Mouse (Mus musculus) gastrocnemius, postnatal 14 days (tissue): ENCODE measurements around the gene Pdcd2l. TPM values are rescaled to one million over a fixed set of nuclear protein-coding genes. Genes with fewer than 3 reads are reported as not detected.

ENCODE experiments used
- DNase-seq: peaks from one replicate; pipeline ENCODE4 v3.0.0; 2021; ENCODE audit warnings: mixed read lengths
- intact Hi-C: fragments of 180-260 bp; cut with DNase I; formaldehyde crosslinking; loops from one replicate; pipeline ENCODE4 v1.15.1; 2025; ENCODE audit warnings: low total_unique reads
- total RNA-seq, 2 experiments: library from RNA; stranded (reverse); gene quantifications; 2 replicates each; pipeline ENCODE4 v1.2.3; 2021

Pdcd2l gene
- total RNA-seq, 2 experiments from 2014 or later = 17.1 to 17.6 TPM

- intact Hi-C loops = no loop called here
- no peak for DNase-seq
Observed at GRCm38 (mm10) chr7:34165999-34166398, 30.5 kb downstream of the Pdcd2l start.

- intact Hi-C loops = no loop called here
- DNase-seq = no peak
Observed at GRCm38 (mm10) chr7:34164671-34165070, 31.8 kb downstream of the Pdcd2l start.

GRCm38 (mm10) chr7:34159167-34159566 lies 37.3 kb downstream of the Pdcd2l start:
- no peak for DNase-seq
- intact Hi-C loops = no loop called here

- no peak for DNase-seq
- intact Hi-C loops = no loop called here
Observed at GRCm38 (mm10) chr7:34157994-34158393, 38.5 kb downstream of the Pdcd2l start.

GRCm38 (mm10) chr7:34147193-34147592 lies 49.3 kb downstream of the Pdcd2l start:
- DNase-seq = no peak
- intact Hi-C loops = no loop called here

GRCm38 (mm10) chr7:34141123-34141522 lies 55.3 kb downstream of the Pdcd2l start:
- intact Hi-C loops = no loop called here
- DNase-seq = no peak

GRCm38 (mm10) chr7:34139493-34139892 lies 57.0 kb downstream of the Pdcd2l start:
- intact Hi-C loops = no loop called here
- no peak for DNase-seq

Other genes starting within 250 kb of the Pdcd2l start
- not detected for gene Scgb2b27, start 182.7 kb downstream of the Pdcd2l start, total RNA-seq
- not detected for gene Scgb1b27, start 175.2 kb downstream of the Pdcd2l start, total RNA-seq
- not detected for gene Scgb1b30, start 101.2 kb downstream of the Pdcd2l start, total RNA-seq
- 1 to 10 TPM; 7.0 to 7.3 TPM for gene Wtip, start 63.4 kb downstream of the Pdcd2l start, total RNA-seq
- 10 to 100 TPM; 36.4 to 44.3 TPM for gene Uba2, start 27.1 kb downstream of the Pdcd2l start, total RNA-seq
- gene Gpi1, start 33.7 kb upstream of the Pdcd2l start, total RNA-seq = 1,000 to 10,000 TPM; 1,010 to 1,102 TPM
- not detected for gene Gm6096, start 54.4 kb upstream of the Pdcd2l start, total RNA-seq
- gene 4931406P16Rik, start 116.9 kb upstream of the Pdcd2l start, total RNA-seq = 10 to 100 TPM; 41.8 to 48.2 TPM
- gene Lsm14a, start 196.7 kb upstream of the Pdcd2l start, total RNA-seq = 10 to 100 TPM; 62.0 to 67.8 TPM